Mouse (Mus musculus) heart, embryonic 10.5 days (tissue): ENCODE measurements at regions not wholly inside any gene's neighbourhood (a gene's known extent, or its start where the extent isn't known, plus 50 kb on each side); places are given as distances from the start of the nearest gene placed in this dataset.

Source experiments
- DNase-seq: peaks from one replicate; pipeline ENCODE4 v3.0.0-alpha.2; 2017; ENCODE audit warnings: low spot score
- H3K27ac ChIP-seq: fragments of 300-500 bp; sonication (generic); 2 replicates; pipeline ENCODE4 v1.5.1; 2016; ENCODE audit warnings: mild to moderate bottlenecking
- H3K27me3 ChIP-seq: fragments of 300-500 bp; sonication (generic); 2 replicates; pipeline ENCODE4 v1.6.1; 2016; ENCODE audit warnings: mild to moderate bottlenecking; ENCODE audit not compliant: poor library complexity, insufficient read depth, severe bottlenecking
- H3K36me3 ChIP-seq: fragments of 300-500 bp; sonication (generic); 2 replicates; pipeline ENCODE4 v1.6.1; 2016; ENCODE audit warnings: mild to moderate bottlenecking, moderate library complexity
- H3K4me1 ChIP-seq: fragments of 300-500 bp; sonication (generic); 2 replicates; pipeline ENCODE4 v1.6.1; 2016; ENCODE audit warnings: mild to moderate bottlenecking
- H3K4me3 ChIP-seq: fragments of 300-500 bp; sonication (generic); 2 replicates; pipeline ENCODE4 v1.5.1; 2016; ENCODE audit warnings: mild to moderate bottlenecking, moderate library complexity
- H3K9me3 ChIP-seq: fragments of 300-500 bp; sonication (generic); 2 replicates; pipeline ENCODE4 v1.6.1; 2016; ENCODE audit warnings: mild to moderate bottlenecking, moderate library complexity
- WGBS: fragments of 180-500 bp; shearing (Covaris S2); methylation state at CpG from one replicate; pipeline ENCODE4 v1.1.7; 2016; 5-methylcytosine and 5-hydroxymethylcytosine counted together

- H3K9me3 ChIP-seq, result no peaks in the 10 kb centered on the region
- H3K27me3 ChIP-seq, result no peaks in the 10 kb centered on the region
- H3K4me1 ChIP-seq, result no peaks in the 10 kb centered on the region
- H3K36me3 ChIP-seq, result no peaks in the 10 kb centered on the region
- no peak overlapping the region for H3K4me3 ChIP-seq
- 72% methylated on average over 5 of the region's 5 CpGs for WGBS
- peak overlapping the region; percentile 16; the same call in 1 of the 2 replicates for H3K27ac ChIP-seq
- DNase-seq, result peak; percentile 77
Measured at GRCm38 (mm10) chr7:113107965-113108364, 99.3 kb upstream of the Arntl start.

DNA sequence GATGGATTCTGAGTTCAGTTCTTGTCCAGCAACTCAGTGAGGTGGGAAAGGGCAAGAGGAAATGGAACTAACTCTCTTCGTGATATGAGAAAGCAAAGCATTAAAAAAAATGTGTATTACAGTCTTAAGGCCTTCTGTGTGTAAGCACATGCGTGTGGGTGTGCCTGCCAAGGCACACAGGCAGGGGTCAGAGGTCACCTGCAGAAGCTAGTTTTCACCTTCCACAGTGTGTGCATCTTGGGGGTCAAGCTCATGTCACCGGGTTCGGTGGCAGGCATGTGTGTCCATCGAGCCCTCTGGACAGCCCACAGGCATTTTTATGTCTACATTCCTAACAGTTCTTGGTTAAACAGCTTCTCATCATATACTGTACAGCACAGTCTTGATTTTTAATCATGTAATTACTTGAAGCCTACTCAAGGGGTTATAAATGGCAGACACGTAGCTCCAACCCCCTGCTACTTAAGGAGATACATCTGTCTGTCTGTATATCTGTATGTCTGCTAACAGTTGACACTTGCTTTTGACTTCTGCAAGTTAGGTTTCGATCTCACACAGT, 98.7 kb upstream of the Arntl start:
- DNase-seq, result peak; percentile 56
- WGBS, result 80% methylated on average over 7 of the region's 7 CpGs

DNA sequence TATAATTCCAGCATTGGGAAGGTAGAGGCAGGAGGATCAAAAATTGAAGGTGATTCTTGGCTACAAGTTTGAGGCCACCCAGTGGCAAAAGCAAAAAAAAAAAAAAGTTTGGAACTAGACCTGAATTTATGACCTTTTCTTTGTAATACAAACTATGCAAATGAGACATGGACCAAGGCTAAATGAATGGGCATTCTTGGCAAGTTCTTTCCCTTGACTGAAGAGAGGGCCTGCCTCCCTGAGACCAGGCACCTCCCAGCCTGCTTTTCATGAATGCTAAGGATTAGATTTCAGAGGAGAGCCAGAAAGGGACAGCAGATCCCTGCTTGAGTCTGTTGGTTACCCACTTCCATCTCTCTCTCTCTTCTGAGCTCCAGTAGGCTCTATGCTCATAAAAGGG, 97.8 kb upstream of the Arntl start:
- H3K36me3 ChIP-seq, result no peaks in the 10 kb centered on the region
- H3K4me3 ChIP-seq, result no peak overlapping the region
- H3K4me1 ChIP-seq, result peaks cover 7% of the 10 kb centered on the region; the same call in 1 of the 2 replicates

More for the DNA sequence above, 98.7 kb upstream of the Arntl start:
- peak overlapping the region; percentile 52; the same call in 1 of the 2 replicates for H3K27ac ChIP-seq
- no peaks in the 10 kb centered on the region for H3K36me3 ChIP-seq
- H3K27me3 ChIP-seq, result no peaks in the 10 kb centered on the region
- peaks cover 5% of the 10 kb centered on the region; the same call in 1 of the 2 replicates for H3K4me1 ChIP-seq
- no peak overlapping the region for H3K4me3 ChIP-seq
- H3K9me3 ChIP-seq, result no peaks in the 10 kb centered on the region

GRCm38 (mm10) chr7:113110867-113111508, 96.3 kb upstream of the Arntl start:
- Histone ChIP-seq H3K27me3 (no peaks in the 10 kb centered on the region), H3K9me3 (no peaks in the 10 kb centered on the region), H3K27ac (no peak overlapping the region), H3K4me3 (no peak overlapping the region), H3K36me3 (no peaks in the 10 kb centered on the region), H3K4me1 (peaks cover 7% of the 10 kb centered on the region; the same call in 1 of the 2 replicates)
- DNase-seq, result no peak
- 80% methylated on average over 7 of the region's 7 CpGs for WGBS

More for the DNA sequence above, 97.8 kb upstream of the Arntl start:
- Histone ChIP-seq H3K9me3 (no peaks in the 10 kb centered on the region), H3K27me3 (no peaks in the 10 kb centered on the region), H3K27ac (no peak overlapping the region)
- no peak for DNase-seq

- H3K4me1 ChIP-seq, result peaks cover 7% of the 10 kb centered on the region; the same call in 1 of the 2 replicates
- H3K27ac ChIP-seq, result peak overlapping the region; percentile 52; the same call in 1 of the 2 replicates
- H3K9me3 ChIP-seq, result no peaks in the 10 kb centered on the region
- WGBS, result 50% methylated on average over 10 of the region's 10 CpGs
- no peaks in the 10 kb centered on the region for H3K36me3 ChIP-seq
- H3K27me3 ChIP-seq, result no peaks in the 10 kb centered on the region
- DNase-seq, result peak; percentile 70
- no peak overlapping the region for H3K4me3 ChIP-seq
Measured at GRCm38 (mm10) chr7:113113266-113113893, 93.9 kb upstream of the Arntl start.

- H3K36me3 ChIP-seq, result no peaks in the 10 kb centered on the region
- H3K27me3 ChIP-seq, result no peaks in the 10 kb centered on the region
- peak; percentile 58 for DNase-seq
- peaks cover 7% of the 10 kb centered on the region; the same call in 1 of the 2 replicates for H3K4me1 ChIP-seq
- H3K4me3 ChIP-seq, result no peak overlapping the region
- H3K27ac ChIP-seq, result no peak overlapping the region
- H3K9me3 ChIP-seq, result peaks cover 3% of the 10 kb centered on the region; the same call in 1 of the 2 replicates
- WGBS, result 85% methylated on average over 4 of the region's 4 CpGs
Measured at GRCm38 (mm10) chr7:113117599-113117998, 89.7 kb upstream of the Arntl start.

DNA sequence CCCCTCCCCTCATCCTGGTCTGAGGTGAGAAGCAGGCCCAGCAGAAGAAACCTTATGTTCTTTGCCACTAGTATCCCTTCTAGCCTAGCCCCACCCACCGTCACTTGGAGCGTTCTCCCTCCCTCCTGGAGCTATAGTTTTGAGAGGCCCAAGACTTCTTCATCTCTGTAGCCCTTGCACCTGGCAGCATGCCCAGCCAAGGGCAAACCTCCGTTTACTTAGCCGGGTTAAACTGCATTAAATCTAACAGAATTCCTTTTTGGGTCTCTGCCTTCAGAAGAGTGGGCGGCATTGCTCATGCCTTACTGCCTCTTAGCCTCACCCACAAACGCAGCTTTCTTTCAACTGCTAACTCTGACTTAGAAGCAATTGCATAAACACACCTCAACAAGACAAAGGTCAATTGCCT, 85.3 kb upstream of the Arntl start:
- peaks cover 3% of the 10 kb centered on the region; the same call in 1 of the 2 replicates for H3K9me3 ChIP-seq
- peak; percentile 56 for DNase-seq
- H3K4me3 ChIP-seq, result no peak overlapping the region
- WGBS, result 68% methylated on average over 6 of the region's 6 CpGs
- H3K27ac ChIP-seq, result no peak overlapping the region
- no peaks in the 10 kb centered on the region for H3K4me1 ChIP-seq
- H3K36me3 ChIP-seq, result no peaks in the 10 kb centered on the region
- H3K27me3 ChIP-seq, result no peaks in the 10 kb centered on the region

- Histone ChIP-seq H3K9me3 (no peaks in the 10 kb centered on the region), H3K4me1 (no peaks in the 10 kb centered on the region), H3K27ac (no peak overlapping the region), H3K27me3 (no peaks in the 10 kb centered on the region), H3K4me3 (no peak overlapping the region), H3K36me3 (no peaks in the 10 kb centered on the region)
- WGBS, result 70% methylated on average over 1 of the region's 1 CpGs
- DNase-seq, result no peak
Measured at GRCm38 (mm10) chr7:113126010-113126409, 81.3 kb upstream of the Arntl start.

DNA sequence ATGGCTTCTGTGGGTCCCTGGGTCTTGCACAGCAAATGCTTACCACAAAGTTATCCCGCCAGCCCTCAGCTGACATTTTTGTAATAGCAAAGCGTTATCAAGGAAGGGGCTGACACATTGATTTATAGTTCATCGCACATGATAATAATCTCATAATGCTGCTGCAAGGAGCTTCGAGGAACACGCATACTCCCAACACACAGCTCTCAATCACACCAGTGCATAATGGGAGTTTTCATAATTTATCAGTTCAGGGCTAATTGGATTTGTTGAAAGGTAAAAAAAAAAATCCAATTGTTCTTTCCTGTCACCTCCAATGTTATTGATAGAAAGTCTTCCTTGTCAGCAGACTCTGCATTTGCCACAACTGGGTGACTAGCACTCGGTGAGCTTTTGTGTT, 76.7 kb upstream of the Arntl start:
- no peak overlapping the region for H3K4me3 ChIP-seq
- H3K4me1 ChIP-seq, result no peaks in the 10 kb centered on the region
- H3K9me3 ChIP-seq, result no peaks in the 10 kb centered on the region
- no peaks in the 10 kb centered on the region for H3K27me3 ChIP-seq
- H3K36me3 ChIP-seq, result no peaks in the 10 kb centered on the region
- DNase-seq, result no peak
- WGBS, result 78% methylated on average over 6 of the region's 6 CpGs
- no peak overlapping the region for H3K27ac ChIP-seq

GRCm38 (mm10) chr7:113131945-113132538, 75.2 kb upstream of the Arntl start:
- 2% methylated on average over 6 of the region's 6 CpGs for WGBS

DNA sequence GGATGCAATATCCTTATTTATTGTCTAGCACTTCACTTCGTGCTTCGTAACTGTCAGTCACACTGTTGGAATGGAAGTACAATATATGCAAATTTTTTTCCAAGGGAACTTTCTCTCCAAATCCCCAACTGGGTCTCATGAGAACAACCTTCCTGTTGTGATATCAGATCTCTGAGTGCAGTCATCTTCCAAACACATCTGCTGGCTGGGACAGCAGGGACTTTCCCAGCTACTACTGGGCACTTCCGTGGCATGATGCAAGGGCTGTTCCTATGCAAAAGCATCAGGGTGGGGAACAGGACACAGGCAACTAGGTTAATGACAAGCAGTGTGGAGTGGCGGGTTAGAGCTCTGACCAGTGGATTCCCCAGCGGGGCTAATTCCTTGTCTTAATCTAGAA, 73.4 kb upstream of the Arntl start:
- Histone ChIP-seq H3K4me3 (no peak overlapping the region), H3K9me3 (no peaks in the 10 kb centered on the region), H3K27me3 (no peaks in the 10 kb centered on the region), H3K4me1 (no peaks in the 10 kb centered on the region), H3K36me3 (no peaks in the 10 kb centered on the region), H3K27ac (no peak overlapping the region)
- WGBS, result 72% methylated on average over 5 of the region's 5 CpGs
- no peak for DNase-seq

More at GRCm38 (mm10) chr7:113131945-113132538, 75.2 kb upstream of the Arntl start:
- H3K36me3 ChIP-seq, result no peaks in the 10 kb centered on the region
- DNase-seq, result no peak
- H3K4me3 ChIP-seq, result no peak overlapping the region
- H3K27ac ChIP-seq, result no peak overlapping the region
- H3K4me1 ChIP-seq, result no peaks in the 10 kb centered on the region
- H3K9me3 ChIP-seq, result no peaks in the 10 kb centered on the region
- H3K27me3 ChIP-seq, result no peaks in the 10 kb centered on the region

- Histone ChIP-seq H3K4me1 (no peaks in the 10 kb centered on the region), H3K27ac (no peak overlapping the region), H3K4me3 (no peak overlapping the region), H3K9me3 (no peaks in the 10 kb centered on the region), H3K36me3 (no peaks in the 10 kb centered on the region), H3K27me3 (peaks cover 22% of the 10 kb centered on the region)
- DNase-seq, result no peak
- 70% methylated on average over 10 of the region's 10 CpGs for WGBS
Measured at GRCm38 (mm10) chr7:113140011-113140438, 67.2 kb upstream of the Arntl start.
